Mouse (Mus musculus) liver, embryonic 14.5 days (tissue): Measurements from ENCODE around the gene Nectin2.

Experiments
- CTCF ChIP-seq: IDR thresholded peaks from 2 replicates; pipeline ENCODE4 v1.5.1; 2016; ENCODE audit warnings: antibody characterized with exemption, low read depth, control low read depth
- EP300 ChIP-seq: IDR thresholded peaks from 2 replicates; pipeline ENCODE4 v1.6.1; 2016; ENCODE audit warnings: antibody characterized with exemption, low read depth

GRCm38 (mm10) chr7:19758623-19759022 lies 8.3 kb upstream of the Nectin2 start:
- no peak for TF ChIP-seq EP300
- no peak for TF ChIP-seq CTCF
